Mouse (Mus musculus) cerebellum, postnatal 14 days (tissue): Measurements from ENCODE around the gene Krt88.

ENCODE experiments used
- DNase-seq, 2 experiments: peaks; one replicate each; pipeline ENCODE4 v3.0.0; 2021; ENCODE audit warnings: mixed read lengths in 2 of 2

Krt88 gene

GRCm38 (mm10) chr15:101447444-101447843 is at the start of gene Krt88:
Gene Krt88 (plus strand): TSS chr15:101447744.
- no peak for DNase-seq

- DNase-seq: no peak
These were observed 49.3 kb upstream of the Krt88 start for GRCm38 (mm10) chr15:101398269-101398668.

- no peak for DNase-seq
These were observed 36.8 kb upstream of the Krt88 start, which contains the start of gene Krt7 for GRCm38 (mm10) chr15:101410775-101411174. Gene Krt7 (plus strand): TSS chr15:101411043.

DNA sequence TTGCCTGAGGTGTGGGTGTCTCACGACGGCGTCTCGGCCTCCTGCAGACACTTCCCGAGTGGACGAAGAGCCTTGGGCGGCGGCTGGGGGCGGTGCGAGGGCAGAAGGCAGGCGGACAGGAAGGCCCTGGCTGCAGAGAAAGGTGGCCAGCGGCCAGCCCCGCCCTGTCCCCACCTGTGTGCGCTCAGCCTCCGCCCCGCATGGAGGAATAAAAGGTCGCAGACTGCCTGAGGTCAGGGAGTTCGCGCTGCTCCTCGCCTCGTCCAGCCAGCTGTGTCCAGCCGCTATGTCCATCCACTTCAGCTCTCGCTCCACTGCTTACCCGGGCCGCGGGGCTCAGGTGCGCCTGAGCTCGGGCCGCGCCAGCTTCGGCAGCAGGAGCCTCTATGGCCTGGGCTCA is 35.4 kb upstream of the Krt88 start:
- DNase-seq: peak; percentile 25 to 29

- DNase-seq: no peak
These were observed 33.5 kb upstream of the Krt88 start for GRCm38 (mm10) chr15:101413916-101414635.

DNA sequence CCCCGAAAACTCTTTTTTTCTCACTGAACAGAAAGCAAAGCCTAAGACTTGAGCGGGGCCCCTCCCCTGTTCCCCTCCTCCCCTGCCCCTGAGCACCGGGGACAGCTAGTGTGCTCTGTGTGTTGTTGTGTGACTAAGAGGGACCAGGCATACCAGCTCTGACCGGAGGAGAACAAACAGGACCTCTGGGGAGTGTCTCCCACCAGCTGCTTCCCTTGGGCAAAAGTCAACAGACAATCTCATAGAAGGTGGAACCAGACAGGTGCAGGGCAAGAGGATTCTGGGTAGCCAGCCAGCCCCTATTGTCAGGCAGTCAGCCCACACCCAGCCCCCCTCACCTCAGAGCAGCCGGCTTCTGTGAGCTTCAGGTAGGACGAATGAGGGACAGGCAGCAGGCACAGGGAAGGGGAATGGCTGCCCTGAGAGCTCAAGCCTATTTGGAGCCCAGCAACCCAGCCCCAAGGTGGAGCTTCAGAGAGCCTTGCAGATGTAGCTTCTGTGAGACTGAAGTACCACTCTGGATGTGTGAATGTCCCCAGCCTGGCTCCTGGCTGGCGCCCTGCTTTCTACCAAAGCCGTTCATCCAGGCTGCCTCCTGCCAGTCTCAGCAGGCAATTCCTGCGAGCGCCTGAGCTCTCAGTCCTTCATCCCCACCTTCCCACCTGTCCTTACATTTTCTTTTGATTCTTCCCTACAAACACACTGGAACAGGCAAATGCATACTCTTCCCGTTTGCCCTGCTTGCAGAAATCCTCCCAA is 32.6 kb upstream of the Krt88 start:
- DNase-seq: peak; percentile 24 to 44

DNA sequence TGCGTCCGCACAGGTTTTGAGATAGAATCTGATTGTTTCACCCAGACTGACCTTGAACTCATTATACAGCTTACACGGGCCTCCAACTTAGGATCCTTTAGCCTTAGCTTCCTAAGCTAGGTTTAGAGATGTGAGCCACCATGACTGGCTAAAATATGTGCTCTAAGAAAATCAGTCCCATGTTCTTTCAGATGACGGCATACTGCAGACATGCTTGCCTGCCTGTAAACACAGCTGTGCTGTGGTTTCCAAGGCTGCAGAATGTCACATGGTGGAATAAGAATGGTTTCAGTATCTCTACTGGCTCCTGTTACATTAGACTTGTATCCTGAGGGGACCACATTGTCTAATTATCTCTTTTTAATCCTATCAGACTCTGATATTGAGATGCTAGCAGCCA is 28.6 kb upstream of the Krt88 start:
- no peak for DNase-seq

GRCm38 (mm10) chr15:101420903-101421302 is 26.6 kb upstream of the Krt88 start:
- DNase-seq: peak; percentile 24 to 30

DNA sequence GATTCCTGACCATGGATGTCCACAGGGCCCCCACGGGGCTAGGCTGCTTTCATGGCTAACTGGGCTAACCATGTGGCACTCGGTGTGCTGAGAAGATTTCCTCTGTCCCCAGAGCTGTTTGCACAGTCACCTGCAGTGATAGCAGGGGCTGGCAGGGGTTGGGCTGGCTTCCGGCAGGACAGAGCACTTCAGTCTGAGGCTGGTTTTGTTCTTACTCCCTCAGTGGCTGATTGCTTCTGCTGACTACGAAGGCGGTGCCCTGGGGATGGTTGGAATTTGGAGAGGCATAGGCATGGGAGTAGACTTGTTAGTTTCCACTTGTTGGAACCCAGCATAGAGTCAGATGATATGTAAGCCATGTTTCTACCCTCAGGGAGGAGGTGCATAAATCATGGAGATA is 22.6 kb upstream of the Krt88 start:
- DNase-seq: no peak

DNA sequence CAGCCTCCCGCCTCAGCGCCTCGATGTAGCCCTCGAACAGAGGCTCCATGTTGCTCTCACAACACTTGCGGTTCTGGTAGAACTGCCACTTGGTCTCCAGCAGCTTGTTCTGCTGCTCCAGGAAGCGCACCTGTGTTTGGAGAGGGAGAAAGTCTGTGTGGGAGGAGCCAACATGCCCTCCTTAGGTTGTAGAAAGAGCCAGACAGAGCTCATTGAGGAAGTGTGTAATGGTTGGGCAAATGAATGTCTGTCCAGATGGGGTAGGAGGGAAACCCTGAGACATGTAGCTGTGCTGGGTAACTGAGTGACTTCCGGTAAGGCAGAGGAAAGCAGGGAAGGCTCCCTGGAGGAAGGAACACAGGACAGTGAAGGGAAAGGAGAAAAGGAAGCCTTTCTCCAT is 10.9 kb upstream of the Krt88 start:
- DNase-seq: no peak

GRCm38 (mm10) chr15:101438555-101438954 is 9.0 kb upstream of the Krt88 start, which contains the start of gene Krt87:
Gene Krt87 (minus strand): TSS chr15:101438804.
- DNase-seq: no peak

DNA sequence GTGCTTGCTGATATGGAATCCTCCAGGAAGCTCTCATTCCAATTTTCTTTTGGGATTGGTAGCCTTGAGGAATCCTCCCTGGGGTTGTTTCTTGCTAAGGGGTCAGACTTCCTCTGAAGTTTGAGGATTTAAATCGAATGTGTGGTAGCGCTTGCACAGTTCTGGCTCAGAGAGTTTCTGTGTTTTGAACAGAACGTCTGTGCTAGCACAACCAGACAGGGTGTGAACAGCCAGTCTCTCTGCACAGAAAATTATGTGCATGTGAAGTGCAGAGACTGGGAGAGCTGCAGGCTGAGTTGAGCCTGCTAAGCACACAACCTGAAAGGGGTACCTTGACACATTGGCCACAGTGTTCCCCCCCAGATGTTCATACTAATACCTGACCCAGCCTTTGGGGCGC is 6.7 kb upstream of the Krt88 start:
- DNase-seq: no peak

DNA sequence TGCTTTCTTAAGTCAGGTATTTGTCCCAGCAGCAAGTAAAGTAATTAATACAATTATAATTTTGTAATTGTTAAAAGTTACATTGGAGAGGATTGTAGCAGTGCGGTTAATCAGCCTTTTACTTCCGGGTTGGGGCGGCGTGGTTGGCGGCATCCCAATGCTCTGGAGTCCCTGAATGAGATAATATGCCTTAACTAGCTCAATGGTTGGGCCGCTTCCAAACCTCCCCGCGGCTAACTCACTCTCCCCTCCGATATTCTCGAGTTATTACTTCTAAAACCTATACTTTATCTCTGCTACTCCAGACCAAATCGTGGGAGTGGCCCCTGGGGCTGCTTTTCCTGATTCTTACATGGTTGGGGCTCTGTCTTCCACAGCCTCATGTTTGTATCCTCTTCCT is 972 bp upstream of the Krt88 start:
- no peak for DNase-seq

DNA sequence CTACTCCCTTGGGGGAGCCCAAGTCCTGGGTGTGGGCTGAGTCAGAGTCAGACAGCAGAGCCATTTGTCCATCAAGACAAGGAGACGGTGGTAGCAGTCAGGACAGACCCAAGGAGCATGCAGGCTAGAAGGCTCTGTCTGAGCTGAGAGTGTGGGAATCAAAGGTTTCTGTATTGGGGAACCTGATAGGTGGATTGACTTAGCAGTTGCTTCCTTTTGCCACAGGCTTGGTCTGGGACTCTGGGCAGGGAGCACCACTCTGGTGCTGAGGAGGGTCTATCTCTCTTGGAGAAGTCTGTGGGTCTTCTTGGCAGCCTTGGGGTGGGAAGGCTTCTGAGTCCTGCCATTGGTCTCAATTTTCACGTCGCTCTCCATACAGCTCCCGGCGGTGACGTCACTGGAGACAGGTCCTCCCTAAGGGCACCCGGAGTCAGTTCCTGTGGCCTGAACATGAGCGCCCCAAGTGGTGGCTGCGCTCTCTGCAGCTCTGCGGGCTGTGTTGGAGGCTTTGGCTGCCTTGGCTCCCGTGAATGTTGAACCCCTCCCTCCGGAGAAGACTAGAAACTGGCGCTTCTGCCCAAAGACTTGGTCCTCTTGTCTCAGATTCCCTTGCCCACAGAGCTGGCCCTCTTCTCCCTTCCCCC is 5.7 kb downstream of the Krt88 start:
- DNase-seq: peak; percentile 91 to 94

DNA sequence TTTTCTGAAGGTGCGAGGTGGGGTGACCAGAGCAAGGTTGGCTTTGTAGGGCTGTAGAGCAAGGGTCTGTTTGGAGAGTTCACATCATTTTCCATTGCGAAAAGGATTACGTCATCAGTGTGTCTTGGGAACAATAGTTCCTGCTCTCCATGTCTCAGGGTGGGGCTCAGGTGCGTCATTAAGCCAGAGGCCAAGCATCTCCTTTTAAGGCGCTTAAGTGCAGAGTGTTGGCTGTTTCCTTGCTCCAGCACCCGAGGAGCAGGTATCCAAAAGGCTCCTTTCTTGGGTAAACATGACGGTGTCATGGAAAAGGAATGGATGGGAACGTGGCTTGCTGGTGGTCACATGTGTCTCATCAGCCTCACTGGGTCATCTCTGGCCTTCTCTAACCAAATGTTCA is 7.2 kb downstream of the Krt88 start:
- DNase-seq: no peak

GRCm38 (mm10) chr15:101455292-101455691 is 7.7 kb downstream of the Krt88 start:
- DNase-seq: no peak

DNA sequence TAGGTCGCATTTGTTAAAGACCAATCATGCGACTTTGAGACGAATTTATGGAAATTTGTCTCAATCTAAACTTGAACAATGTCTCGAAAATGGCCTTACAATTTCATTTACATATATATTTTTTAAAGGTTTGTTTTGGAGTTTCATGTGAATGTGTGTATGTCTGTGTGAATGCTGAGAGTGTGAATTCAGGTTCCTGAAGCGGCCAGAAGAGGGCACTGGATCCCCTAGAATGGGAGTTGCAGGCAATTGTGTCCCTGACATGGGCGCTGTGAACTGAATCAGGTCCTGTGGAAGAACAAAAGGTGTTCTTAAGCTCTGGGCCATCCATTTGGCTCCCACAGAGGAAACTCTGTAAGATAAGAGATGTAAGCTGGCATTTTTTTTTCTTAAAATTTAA is 8.3 kb downstream of the Krt88 start:
- DNase-seq: no peak

GRCm38 (mm10) chr15:101458361-101458930 is 10.9 kb downstream of the Krt88 start:
- peak; percentile 22 to 42 for DNase-seq

- DNase-seq: peak in 1 of 2 experiments; percentile 56
These were observed 11.7 kb downstream of the Krt88 start for GRCm38 (mm10) chr15:101459283-101459682.

DNA sequence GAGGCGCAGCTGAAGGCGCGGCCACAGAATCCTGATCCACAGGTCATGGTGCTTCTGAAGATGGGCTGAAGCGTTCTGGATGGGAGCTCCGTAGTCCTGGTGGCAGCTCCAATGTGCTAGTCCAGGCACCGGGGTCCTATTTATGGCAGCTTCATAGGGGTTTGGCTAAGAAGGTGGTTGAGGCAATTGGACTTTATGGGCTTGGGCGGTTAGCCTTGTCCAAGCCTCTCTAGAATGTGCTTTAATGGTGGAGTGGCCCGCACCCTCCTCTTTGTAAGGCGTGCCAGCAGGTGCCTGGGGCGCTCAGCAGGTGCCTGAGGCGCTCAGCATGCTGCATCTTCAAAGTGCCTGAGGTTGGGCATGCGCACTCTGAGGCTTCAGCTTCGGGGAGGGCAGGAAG is 16.1 kb downstream of the Krt88 start, which contains the start of gene Krt81:
Gene Krt81, minus strand, starts transcription at position 101 of the 400 bp plus-strand sequence.
- DNase-seq: no peak

DNA sequence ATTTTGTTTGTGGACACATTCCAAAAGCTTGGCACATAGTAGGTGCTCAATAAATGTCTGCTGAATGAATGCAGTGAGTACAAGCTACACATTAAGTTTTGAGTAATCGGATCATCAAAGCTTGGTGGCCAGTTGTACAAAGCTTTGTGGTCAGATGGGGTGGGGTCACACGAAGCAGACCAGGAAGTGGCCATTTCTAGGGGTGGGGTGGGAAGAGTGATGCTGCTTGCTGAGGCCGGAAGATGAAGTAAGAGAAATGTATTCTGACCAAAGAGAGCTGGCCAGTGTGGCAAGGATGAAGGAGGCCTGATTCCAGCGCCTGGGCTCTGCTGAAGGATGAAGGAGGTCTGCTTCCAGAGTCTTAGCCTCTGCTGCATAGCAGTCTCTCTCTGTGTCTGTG is 21.5 kb downstream of the Krt88 start:
- no peak for DNase-seq

- no peak for DNase-seq
These were observed 25.5 kb downstream of the Krt88 start, which contains the start of gene Krt86 for GRCm38 (mm10) chr15:101472952-101473528. Gene Krt86 (plus strand): TSS chr15:101473478.
